Mouse (Mus musculus) liver, adult 2 months (tissue): Measurements from ENCODE around the gene Fam184b.

Experiments used
- CTCF ChIP-seq: fragments of 200-500 bp; IDR thresholded peaks from 2 replicates; pipeline ENCODE4 v1.5.1; 2011; ENCODE audit warnings: low read depth, low read length, control low read depth
- POLR2A ChIP-seq: fragments of 200-500 bp; IDR thresholded peaks from 2 replicates; pipeline ENCODE4 v1.6.1; 2011; ENCODE audit warnings: low read length, control low read depth; ENCODE audit not compliant: insufficient read depth; ENCODE audit errors: extremely low read depth

DNA sequence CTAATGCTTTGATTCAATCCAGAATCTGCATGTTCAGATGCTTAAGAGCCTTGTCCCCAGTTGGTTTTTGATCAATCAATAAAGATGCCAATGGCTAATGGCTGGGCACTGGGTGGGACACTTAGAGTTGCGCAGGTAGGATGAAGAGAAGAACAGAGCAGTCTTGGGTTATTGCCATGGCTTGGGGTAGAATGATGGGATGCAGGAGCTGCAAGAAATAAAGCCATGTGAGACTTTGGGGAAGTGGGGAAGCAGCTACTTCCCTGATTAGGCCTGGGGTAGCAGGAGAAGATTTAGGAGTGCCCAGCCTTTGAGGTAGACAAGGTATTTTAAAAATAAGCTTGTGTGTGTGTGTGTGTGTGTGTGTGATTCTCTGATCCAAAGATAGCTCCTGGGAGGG is 159.3 kb downstream of the Fam184b start:
- TF ChIP-seq CTCF (no peak), POLR2A (no peak)
